Mouse (Mus musculus) heart, adult 8-10 months (tissue): ENCODE measurements around the gene Rrnad1. TPM values are rescaled to one million over a fixed set of nuclear protein-coding genes. Genes with fewer than 3 reads are reported as not detected.

Experiments
- DNase-seq: peaks from one replicate; pipeline ENCODE4 v3.0.0; 2022; ENCODE audit warnings: low spot score
- total RNA-seq, 4 experiments: library from RNA; stranded (reverse); gene quantifications; 2 replicates each; pipeline ENCODE4 v1.2.4; 2022

The Rrnad1 gene
- total RNA-seq, result 1 to 10 TPM; 4.6 to 6.7 (median 5.3) TPM

- DNase-seq, result peak; percentile 97
Measured at GRCm38 (mm10) chr3:87930078-87930795, at the start of gene Rrnad1, which contains the start of gene Isg20l2. Rrnad1 (minus strand) TSS chr3:87930717. Isg20l2 (plus strand) TSS chr3:87930314.

- no peak for DNase-seq
Measured at GRCm38 (mm10) chr3:87980085-87980484, 49.6 kb upstream of the Rrnad1 start.

GRCm38 (mm10) chr3:87979493-87979892, 49.0 kb upstream of the Rrnad1 start:
- no peak for DNase-seq

GRCm38 (mm10) chr3:87974381-87974987, 44.0 kb upstream of the Rrnad1 start:
- DNase-seq, result peak; percentile 61

- no peak for DNase-seq
Measured at GRCm38 (mm10) chr3:87973593-87974380, 43.3 kb upstream of the Rrnad1 start.

GRCm38 (mm10) chr3:87972776-87973175, 42.3 kb upstream of the Rrnad1 start:
- no peak for DNase-seq

GRCm38 (mm10) chr3:87972203-87972664, 41.7 kb upstream of the Rrnad1 start:
- no peak for DNase-seq

- no peak for DNase-seq
Measured at GRCm38 (mm10) chr3:87971489-87972202, 41.1 kb upstream of the Rrnad1 start.

- peak; percentile 82 for DNase-seq
Measured at GRCm38 (mm10) chr3:87970939-87971488, 40.5 kb upstream of the Rrnad1 start, which contains the start of gene Nes. Nes (plus strand) TSS chr3:87971078.

- peak; percentile 69 for DNase-seq
Measured at GRCm38 (mm10) chr3:87970184-87970938, 39.8 kb upstream of the Rrnad1 start.

- DNase-seq, result peak; percentile 85
Measured at GRCm38 (mm10) chr3:87960586-87961191, 30.2 kb upstream of the Rrnad1 start.

GRCm38 (mm10) chr3:87960191-87960585, 29.7 kb upstream of the Rrnad1 start:
- DNase-seq, result no peak

- no peak for DNase-seq
Measured at GRCm38 (mm10) chr3:87959371-87959770, 28.9 kb upstream of the Rrnad1 start.

- DNase-seq, result no peak
Measured at GRCm38 (mm10) chr3:87958967-87959366, 28.4 kb upstream of the Rrnad1 start.

GRCm38 (mm10) chr3:87958476-87958875, 28.0 kb upstream of the Rrnad1 start:
- DNase-seq, result no peak

- no peak for DNase-seq
Measured at GRCm38 (mm10) chr3:87958056-87958455, 27.5 kb upstream of the Rrnad1 start.

GRCm38 (mm10) chr3:87952440-87952839, 21.9 kb upstream of the Rrnad1 start:
- DNase-seq, result no peak

GRCm38 (mm10) chr3:87951946-87952345, 21.4 kb upstream of the Rrnad1 start:
- no peak for DNase-seq

GRCm38 (mm10) chr3:87949955-87950515, 19.5 kb upstream of the Rrnad1 start:
- DNase-seq, result no peak
